Mouse (Mus musculus) limb, embryonic 14.5 days (tissue): ENCODE data around the gene Trpm6. TPM values are rescaled to one million over a fixed set of nuclear protein-coding genes. Genes with fewer than 3 reads are reported as not detected.

ENCODE experiments used
- ATAC-seq: fragments of 200-750 bp; cut with Nextera tagmentation; 2 replicates; pipeline ENCODE4 v1.8.0; 2017; ENCODE audit warnings: low read depth, moderate number of reproducible peaks, moderate TSS enrichment; ENCODE audit not compliant: low FRiP score
- DNase-seq: peaks from one replicate; pipeline ENCODE4 v3.0.0-alpha.2; 2015; ENCODE audit warnings: low spot score
- H3K27ac ChIP-seq: fragments of 300-500 bp; sonication (generic); replicated peaks from 2 replicates; pipeline ENCODE4 v1.5.1; 2014; ENCODE audit warnings: low read depth, mild to moderate bottlenecking, low read length, moderate library complexity, mixed read lengths
- H3K27me3 ChIP-seq: fragments of 300-500 bp; sonication (generic); 2 replicates; pipeline ENCODE4 v1.6.1; 2014; ENCODE audit warnings: low read length, mixed read lengths; ENCODE audit not compliant: control insufficient read depth, insufficient read depth
- H3K36me3 ChIP-seq: fragments of 300-500 bp; sonication (generic); 2 replicates; pipeline ENCODE4 v1.6.1; 2014; ENCODE audit warnings: mild to moderate bottlenecking, low read length, moderate library complexity, mixed read lengths; ENCODE audit not compliant: control insufficient read depth, insufficient read depth
- H3K4me1 ChIP-seq: fragments of 300-500 bp; sonication (generic); 2 replicates; pipeline ENCODE4 v1.6.1; 2014; ENCODE audit warnings: antibody characterized with exemption, low read length, mixed read lengths; ENCODE audit not compliant: control insufficient read depth, insufficient read depth
- H3K4me2 ChIP-seq: fragments of 300-500 bp; sonication (generic); replicated peaks from 2 replicates; pipeline ENCODE4 v1.6.1; 2014; ENCODE audit warnings: low read depth, mild to moderate bottlenecking, low read length, moderate library complexity; ENCODE audit not compliant: severe bottlenecking
- H3K4me3 ChIP-seq: fragments of 300-500 bp; sonication (generic); replicated peaks from 2 replicates; pipeline ENCODE4 v1.5.1; 2014; ENCODE audit warnings: low read length
- H3K9ac ChIP-seq: fragments of 300-500 bp; sonication (generic); 2 replicates; pipeline ENCODE4 v1.6.1; 2014; ENCODE audit warnings: mild to moderate bottlenecking, low read depth, low read length, moderate library complexity; ENCODE audit not compliant: severe bottlenecking
- H3K9me3 ChIP-seq: fragments of 300-500 bp; sonication (generic); 2 replicates; pipeline ENCODE4 v1.6.1; 2016; ENCODE audit warnings: low read length; ENCODE audit not compliant: control insufficient read depth
- POLR2A ChIP-seq: fragments of 200-500 bp; IDR thresholded peaks from 2 replicates; pipeline ENCODE4 v1.8.0; 2012; ENCODE audit warnings: inconsistent platforms, mild to moderate bottlenecking, moderate library complexity, borderline replicate concordance; ENCODE audit not compliant: insufficient read depth, insufficient read length; ENCODE audit errors: extremely low read depth
- WGBS: fragments of 180-500 bp; shearing (Covaris S2); extraction: QIAGEN DNeasy Blood & Tissue Kit; methylation state at CpG from one replicate; pipeline ENCODE4 v1.1.7; 2014; 5-methylcytosine and 5-hydroxymethylcytosine counted together
- polyA plus RNA-seq, 2 experiments: library from polyadenylated mRNA; depleted of rRNA in 1 of 2; stranded (reverse) in 1 of 2; unstranded in 1 of 2; fragments of >200 nt; fragmentation: Nextera tagmentation in 1 of 2; extraction: Ambion mirVana in 1 of 2; gene quantifications; 2 replicates each; pipeline versions ENCODE4 v1.2.1 to v1.2.3; 2012 to 2014

Trpm6 gene
- polyA plus RNA-seq (2012; rRNA removed) (0.32 and 0.36 TPM in 2 replicates), polyA plus RNA-seq (2014; fragmentation: Nextera tagmentation; extraction: Ambion mirVana) (0.32 and 0.34 TPM in 2 replicates)

- 5% methylated on average over 41 of the region's 41 CpGs for WGBS
- H3K4me3 ChIP-seq = peak within 1 kb of the TSS; percentile 41
- TF ChIP-seq POLR2A = no peak
- 0 out of 2 replicates have a peak, but pooled peaks cover 4% of the 10 kb centered on the region for H3K4me1 ChIP-seq
- H3K9me3 ChIP-seq = no peaks in the 10 kb centered on the region
- H3K9ac ChIP-seq = peak within 1 kb of the TSS; percentile 51
- peak within 1 kb of the TSS; percentile 81 for H3K4me2 ChIP-seq
- no peak within 1 kb of the TSS for H3K27ac ChIP-seq
- no peaks in the 10 kb centered on the region for H3K36me3 ChIP-seq
- no peak for ATAC-seq
- 0 out of 2 replicates have a peak, but pooled peaks cover 5% of the 10 kb centered on the region for H3K27me3 ChIP-seq
- peak; percentile 7 for DNase-seq
Observed at GRCm38 (mm10) chr19:18749598-18750339, at the start of gene Trpm6. Trpm6 (plus strand) TSS chr19:18749983.

GRCm38 (mm10) chr19:18708101-18708500, 41.7 kb upstream of the Trpm6 start:
- peaks cover 4% of the 10 kb centered on the region for H3K4me1 ChIP-seq
- no peak for TF ChIP-seq POLR2A

GRCm38 (mm10) chr19:18710903-18711302, 38.9 kb upstream of the Trpm6 start:
- WGBS = 79% methylated on average over 6 of the region's 6 CpGs
- TF ChIP-seq POLR2A = no peak
- Histone ChIP-seq H3K27me3 (no peaks in the 10 kb centered on the region), H3K36me3 (no peaks in the 10 kb centered on the region), H3K9ac (no peak overlapping the region), H3K4me2 (no peak overlapping the region), H3K27ac (no peak overlapping the region), H3K4me3 (no peak overlapping the region), H3K4me1 (peaks cover 15% of the 10 kb centered on the region), H3K9me3 (no peaks in the 10 kb centered on the region)
- ATAC-seq (no peak), DNase-seq (no peak)

More at GRCm38 (mm10) chr19:18708101-18708500, 41.7 kb upstream of the Trpm6 start:
- H3K4me3 ChIP-seq = no peak overlapping the region
- H3K9ac ChIP-seq = no peak overlapping the region
- no peak overlapping the region for H3K27ac ChIP-seq
- H3K4me2 ChIP-seq = no peak overlapping the region
- ATAC-seq = no peak
- H3K27me3 ChIP-seq = no peaks in the 10 kb centered on the region
- H3K36me3 ChIP-seq = no peaks in the 10 kb centered on the region
- H3K9me3 ChIP-seq = no peaks in the 10 kb centered on the region
- no peak for DNase-seq

GRCm38 (mm10) chr19:18711589-18711988, 38.2 kb upstream of the Trpm6 start:
- no peak for DNase-seq
- no peak for ATAC-seq
- WGBS = 93% methylated on average over 9 of the region's 9 CpGs

GRCm38 (mm10) chr19:18712153-18712865, 37.5 kb upstream of the Trpm6 start:
- no peak for ATAC-seq
- Histone ChIP-seq H3K36me3 (no peaks in the 10 kb centered on the region), H3K4me1 (peaks cover 15% of the 10 kb centered on the region)

More at GRCm38 (mm10) chr19:18711589-18711988, 38.2 kb upstream of the Trpm6 start:
- Histone ChIP-seq H3K4me1 (peaks cover 15% of the 10 kb centered on the region), H3K9ac (no peak overlapping the region), H3K4me2 (no peak overlapping the region), H3K36me3 (no peaks in the 10 kb centered on the region), H3K27me3 (no peaks in the 10 kb centered on the region), H3K27ac (no peak overlapping the region), H3K9me3 (no peaks in the 10 kb centered on the region), H3K4me3 (no peak overlapping the region)
- TF ChIP-seq POLR2A = no peak

More at GRCm38 (mm10) chr19:18712153-18712865, 37.5 kb upstream of the Trpm6 start:
- Histone ChIP-seq H3K9me3 (no peaks in the 10 kb centered on the region), H3K9ac (peak overlapping the region; percentile 81), H3K4me3 (peak overlapping the region; percentile 79), H3K27ac (peak overlapping the region; percentile 96), H3K27me3 (no peaks in the 10 kb centered on the region), H3K4me2 (peak overlapping the region; percentile 82)
- 61% methylated on average over 16 of the region's 16 CpGs for WGBS
- DNase-seq = no peak
- no peak; the same call in 1 of the 2 replicates for TF ChIP-seq POLR2A
